ENCODE assay signal across 11 mouse cellular contexts in the genomic region with DNA sequence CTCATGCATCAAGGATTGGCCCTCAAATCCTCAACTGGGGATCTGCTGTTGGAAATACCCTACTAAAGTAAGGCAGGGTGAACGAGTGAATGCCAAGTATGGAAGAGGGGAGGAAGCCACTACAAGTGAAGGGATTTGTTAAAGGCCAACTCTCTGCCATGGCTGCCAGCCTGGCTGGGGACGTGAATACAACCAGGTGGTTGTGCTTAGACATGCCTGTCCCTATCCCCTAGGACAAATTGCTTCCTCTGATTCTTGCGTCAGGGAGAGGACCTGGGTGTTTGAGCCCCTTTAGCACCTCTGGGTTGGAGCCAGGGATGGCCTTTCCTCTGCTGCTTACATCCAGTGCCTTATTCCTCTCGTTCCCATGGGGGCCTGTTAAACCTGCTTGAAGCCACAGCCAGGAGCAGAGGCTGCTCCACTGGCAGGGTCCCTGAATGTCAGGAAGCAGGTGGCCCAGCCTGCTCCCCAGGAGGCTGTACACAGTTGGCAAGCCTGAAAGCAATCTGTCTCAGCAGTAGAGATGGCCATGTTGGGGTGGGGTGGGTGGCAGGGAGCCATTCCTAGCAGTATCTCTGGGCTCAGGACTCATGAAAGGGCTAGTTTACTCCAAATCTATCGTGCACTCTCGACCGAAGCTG. TPM values are rescaled to one million over a fixed set of nuclear protein-coding genes. Genes with fewer than 3 reads are reported as not detected.
DNase-seq lines count a peak whose midpoint lies in the region; ATAC-seq and TF ChIP-seq lines count a peak whose summit lies in the region.
"Had no signal": no experiment of that assay in that cellular context is flagged by ENCODE, and none has a peak within 500 bp of the region (broad histone marks: within the 10 kb centered on the region; RNA-seq: fewer than 3 reads in every experiment).

No protein-coding gene starts in this region.

- H3K9ac ChIP-seq in heart, embryonic 12.5 days, result no peak overlapping the region
- H3K9ac ChIP-seq: liver, embryonic 13.5 days had no signal

- TF ChIP-seq POLR2A in brain, embryonic 14.5 days (IDR thresholded peaks at IDR 0.05; ENCODE audit: borderline replicate concordance, extremely low read depth, insufficient read depth, insufficient read length, poor library complexity, severe bottlenecking), result no peak
- no peak for TF ChIP-seq POLR2A in thymus, adult 2 months (IDR thresholded peaks at IDR 0.05; ENCODE audit: control insufficient read depth, extremely low read depth, insufficient read depth, low read length, poor library complexity)

- no peak overlapping the region for H3K4me2 ChIP-seq in heart, embryonic 12.5 days
- H3K4me2 ChIP-seq: liver, embryonic 13.5 days had no signal

- H3K4me1 ChIP-seq in heart, embryonic 12.5 days (replicated peaks), result peaks cover 85% of the 10 kb centered on the region
- no peaks in the 10 kb centered on the region for H3K4me1 ChIP-seq in thymus, adult 2 months (replicated peaks; ENCODE audit: control insufficient read depth, insufficient read depth, low read length)

- 71% methylated on average over 7 of the region's 7 CpGs for WGBS in heart, embryonic 12.5 days
- 88% methylated on average over 7 of the region's 7 CpGs for WGBS in thymus, adult 2 months

- H3K27me3 ChIP-seq in heart, embryonic 12.5 days (replicated peaks), result no peaks in the 10 kb centered on the region
- H3K27me3 ChIP-seq in thymus, adult 2 months (ENCODE audit: control insufficient read depth, insufficient read depth, low read length), result no peaks in the 10 kb centered on the region

- DNase-seq in heart, postnatal 4 days, result no peak
- DNase-seq in brain, embryonic 14.5 days (ENCODE audit: low read depth), result peak; percentile 71
- peak; percentile 49 to 53 for DNase-seq in cerebellum, postnatal 14 days
- peak; percentile 60 for DNase-seq in layer of hippocampus, adult 9-11 months
- no peak for DNase-seq in left cerebral cortex, adult 11 months (ENCODE audit: low spot score)
- DNase-seq in thymus, adult 2 months, result no peak
- DNase-seq in c-Kit-positive CD71-positive TER-119-positive erythroid progenitor cells, embryonic 14.5 days (ENCODE audit: low spot score), result no peak
- DNase-seq: kidney, adult 11 months; liver, embryonic 13.5 days; thymus, adult 18-20 months had no signal

- H3K36me3 ChIP-seq in heart, embryonic 12.5 days, result peaks cover 7% of the 10 kb centered on the region
- no peaks in the 10 kb centered on the region for H3K36me3 ChIP-seq in thymus, adult 2 months (ENCODE audit: control insufficient read depth, insufficient read depth, low read length)
- H3K36me3 ChIP-seq: liver, embryonic 13.5 days had no signal

- H3K4me3 ChIP-seq in heart, embryonic 12.5 days, result no peak overlapping the region
- H3K4me3 ChIP-seq in thymus, adult 2 months (ENCODE audit: control insufficient read depth, insufficient read depth, low read length), result no peak overlapping the region
- H3K4me3 ChIP-seq: liver, embryonic 13.5 days had no signal

- TF ChIP-seq CTCF in brain, embryonic 14.5 days (IDR thresholded peaks at IDR 0.05; ENCODE audit: borderline replicate concordance, extremely low read depth, insufficient read depth, insufficient read length), result no peak
- no peak for TF ChIP-seq CTCF in thymus, adult 2 months (IDR thresholded peaks at IDR 0.05; ENCODE audit: borderline replicate concordance, control insufficient read depth, extremely low read depth, insufficient read depth, low read length, poor library complexity)

- ATAC-seq in heart, embryonic 12.5 days (ENCODE audit: insufficient number of reproducible peaks, low FRiP score), result no peak

- 0 out of 2 replicates have a peak overlapping the region, but pooled peaks have one; percentile 29 for H3K27ac ChIP-seq in heart, embryonic 12.5 days (ENCODE audit: poor library complexity, severe bottlenecking)
- H3K27ac ChIP-seq in thymus, adult 2 months (ENCODE audit: control insufficient read depth, insufficient read depth, low read length), result no peak overlapping the region
- H3K27ac ChIP-seq: liver, embryonic 13.5 days had no signal

- H3K9me3 ChIP-seq in heart, embryonic 12.5 days (replicated peaks), result no peaks in the 10 kb centered on the region
- H3K9me3 ChIP-seq: liver, embryonic 13.5 days had no signal

RNA-seq across cellular contexts. Expression of gene Tspan18, which starts 6.3 kb away (rescaled TPM):
- 58.5 and 63.8 TPM in 2 replicates for polyA plus RNA-seq in heart, embryonic 12.5 days (2016; fragmentation: Nextera tagmentation; extraction: Ambion mirVana)
- total RNA-seq in heart, postnatal 4 days (2021), result 10 to 100 TPM; 60.2 to 64.7 TPM
- 25.3 and 43.9 TPM in 2 replicates for polyA plus RNA-seq in brain, embryonic 14.5 days (2012; rRNA removed)
- 10.7 and 12.2 TPM in 2 replicates for polyA plus RNA-seq in thymus, adult 2 months (2012; rRNA removed)

Comparison
In these comparisons a context has a peak if more than half of its experiments do, and no peak if none do; other contexts are left out.
1. DNase-seq: peak in brain, embryonic 14.5 days (single experiment), cerebellum, postnatal 14 days (2 of 2) and layer of hippocampus, adult 9-11 months (single experiment); none in heart, postnatal 4 days (single experiment), left cerebral cortex, adult 11 months (single experiment), thymus, adult 2 months (single experiment) and c-Kit-positive CD71-positive TER-119-positive erythroid progenitor cells, embryonic 14.5 days (single experiment).